Mouse (Mus musculus) MEL (cell line): ENCODE data around the gene Ddah1.

Experiments used
- CHD1 ChIP-seq: IDR thresholded peaks from 2 replicates; pipeline ENCODE4 v1.6.1; 2012; ENCODE audit warnings: low read depth, mild to moderate bottlenecking, inconsistent platforms, low read length, improper control_type of control experiment
- CTCF ChIP-seq, 3 experiments: IDR thresholded peaks in 2 of 3; conservative IDR thresholded peaks in 1 of 3; 2 replicates each; pipeline ENCODE4 v1.5.1; 2011 to 2012; ENCODE audit warnings: low read length in 3 of 3, low read depth in 2 of 3, mild to moderate bottlenecking in 2 of 3, improper control_type of control experiment in 1 of 3, inconsistent platforms in 1 of 3, mixed read lengths in 1 of 3, moderate library complexity in 1 of 3; ENCODE audit not compliant: control insufficient read depth in 1 of 3, insufficient read depth in 1 of 3, poor library complexity in 1 of 3, severe bottlenecking in 1 of 3
- GATA1 ChIP-seq: IDR thresholded peaks from 2 replicates; pipeline ENCODE4 v1.6.1; 2011; ENCODE audit warnings: low read depth, low read length, improper control_type of control experiment
- HCFC1 ChIP-seq: IDR thresholded peaks from 2 replicates; pipeline ENCODE4 v1.6.1; 2012; ENCODE audit warnings: low read depth, mild to moderate bottlenecking, inconsistent platforms, low read length, improper control_type of control experiment, moderate library complexity

DNA sequence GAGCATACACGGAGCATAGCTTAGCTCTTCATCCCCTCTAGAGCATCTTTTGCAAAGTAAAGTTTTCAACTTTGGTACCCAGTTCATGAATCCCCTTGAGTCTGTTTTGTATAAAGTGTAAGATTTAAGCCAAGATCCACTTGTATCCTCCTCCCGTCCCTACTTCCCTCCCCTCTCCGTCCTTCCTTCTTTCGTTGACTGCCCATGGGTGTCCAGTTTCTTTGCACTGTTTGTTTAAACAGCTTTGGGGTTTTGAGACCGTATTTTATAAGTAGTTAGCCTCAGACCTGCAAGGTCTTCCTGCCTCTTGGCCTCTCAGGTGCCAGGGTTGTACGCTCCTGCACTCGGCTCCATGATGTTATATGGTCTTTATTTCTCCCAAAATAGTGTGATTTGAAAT is 26.8 kb downstream of the Ddah1 start:
- no peak for TF ChIP-seq HCFC1
- no peak for TF ChIP-seq GATA1
- no peak for TF ChIP-seq CTCF (IDR thresholded peaks at IDR 0.05 in 2 of 3, conservative IDR thresholded peaks at IDR 0.05 in 1 of 3; ENCODE audit: control insufficient read depth in 1 of 3, insufficient read depth in 1 of 3, low read depth in 2 of 3, low read length in 3 of 3, poor library complexity in 1 of 3, severe bottlenecking in 1 of 3)
- no peak for TF ChIP-seq CHD1
